Mouse (Mus musculus) embryo, embryonic 11.5 days (tissue): Measurements from ENCODE around the gene Olfr279.

Experiments used
- DNase-seq: peaks from one replicate; pipeline ENCODE4 v3.0.0-alpha.2; 2012; ENCODE audit warnings: low read depth, low spot score

Olfr279 gene

DNA sequence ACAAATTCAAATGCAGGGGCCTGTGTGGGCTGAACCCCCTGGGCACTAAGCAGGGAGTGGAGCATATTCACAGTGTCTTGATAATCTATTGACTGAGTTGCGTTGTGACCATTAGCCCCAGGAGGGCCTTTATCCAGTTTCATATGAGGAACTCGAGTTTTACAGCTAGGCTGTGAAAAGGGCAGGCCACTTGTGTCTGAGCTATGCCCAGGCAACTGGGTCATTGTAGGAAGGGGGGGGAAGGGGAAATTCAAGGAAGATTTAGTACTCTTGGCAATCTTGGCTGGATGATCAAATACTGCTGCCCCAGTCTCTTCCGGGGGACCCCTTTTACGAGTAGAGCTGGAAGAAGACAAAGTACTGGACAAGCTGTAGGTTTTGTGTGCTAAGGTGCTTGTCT, 51.1 kb downstream of the Olfr279 start:
- no peak for DNase-seq

DNA sequence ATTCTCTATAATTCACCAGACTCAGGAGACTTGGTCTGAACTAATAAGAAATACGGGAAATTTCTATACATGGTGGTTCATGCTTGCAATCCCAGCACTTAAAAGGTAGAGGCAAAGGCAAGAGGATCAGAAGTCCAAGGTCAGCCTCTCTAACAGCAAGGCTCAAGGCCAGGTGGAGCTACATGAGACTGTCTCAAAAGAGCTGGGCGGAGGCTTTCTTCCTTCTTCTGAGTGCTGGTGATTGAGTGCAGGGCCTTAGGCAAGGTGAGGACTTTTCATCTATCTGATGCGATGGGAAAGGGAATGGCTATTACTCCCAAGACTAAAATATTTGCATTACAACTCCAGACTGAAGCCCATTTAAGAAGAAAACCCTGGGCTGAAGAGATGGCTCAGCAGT, 52.9 kb downstream of the Olfr279 start:
- no peak for DNase-seq

DNA sequence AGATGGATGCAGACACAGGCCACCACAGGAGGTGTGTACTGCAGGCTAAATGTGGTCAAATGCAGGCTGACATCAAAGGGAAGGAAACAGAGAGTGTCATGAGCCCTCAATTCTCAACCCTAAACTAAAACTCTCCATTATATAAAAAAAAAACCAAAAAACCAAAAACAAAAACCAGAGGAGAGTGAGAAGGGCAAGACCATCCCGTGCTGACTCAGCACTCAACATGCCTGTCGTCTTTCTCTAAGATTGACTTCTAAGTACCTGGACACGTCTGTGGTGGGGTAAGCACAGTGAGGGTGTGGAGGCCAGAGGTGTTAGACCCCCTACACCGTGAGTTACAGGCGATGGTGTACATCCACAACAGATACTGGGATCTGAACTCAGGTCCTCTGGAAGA, 54.6 kb downstream of the Olfr279 start:
- no peak for DNase-seq
